Mouse (Mus musculus) kidney, embryonic 16.5 days (tissue): Measurements from ENCODE around the gene Gstm3. TPM values are rescaled to one million over a fixed set of nuclear protein-coding genes. Genes with fewer than 3 reads are reported as not detected.

Source experiments
- ATAC-seq: fragments of 200-750 bp; cut with Nextera tagmentation; 2 replicates; pipeline ENCODE4 v1.8.0; 2017; ENCODE audit warnings: moderate TSS enrichment; ENCODE audit not compliant: low FRiP score, low TSS enrichment
- H3K27ac ChIP-seq: fragments of 300-500 bp; sonication (generic); 2 replicates; pipeline ENCODE4 v1.5.1; 2014; ENCODE audit warnings: low read length
- H3K27me3 ChIP-seq: fragments of 300-500 bp; sonication (generic); 2 replicates; pipeline ENCODE4 v1.6.1; 2014; ENCODE audit warnings: low read length, control low read depth, mixed read lengths; ENCODE audit not compliant: insufficient read depth
- H3K36me3 ChIP-seq: fragments of 300-500 bp; sonication (generic); 2 replicates; pipeline ENCODE4 v1.6.1; 2014; ENCODE audit warnings: low read length, control low read depth, mixed read lengths; ENCODE audit not compliant: insufficient read depth
- H3K4me1 ChIP-seq: fragments of 300-500 bp; sonication (generic); 2 replicates; pipeline ENCODE4 v1.6.1; 2014; ENCODE audit warnings: low read length, control low read depth, mixed read lengths; ENCODE audit not compliant: insufficient read depth
- H3K4me2 ChIP-seq: fragments of 300-500 bp; sonication (generic); replicated peaks from 2 replicates; pipeline ENCODE4 v1.6.1; 2014; ENCODE audit warnings: low read depth, low read length
- H3K4me3 ChIP-seq: fragments of 300-500 bp; sonication (generic); 2 replicates; pipeline ENCODE4 v1.5.1; 2014; ENCODE audit warnings: mild to moderate bottlenecking, low read length
- H3K9ac ChIP-seq: fragments of 300-500 bp; sonication (generic); replicated peaks from 2 replicates; pipeline ENCODE4 v1.6.1; 2014; ENCODE audit warnings: low read length
- H3K9me3 ChIP-seq: fragments of 300-500 bp; sonication (generic); 2 replicates; pipeline ENCODE4 v1.6.1; 2016; ENCODE audit warnings: low read length, control low read depth
- WGBS: fragments of 180-500 bp; shearing (Covaris S2); extraction: QIAGEN DNeasy Blood & Tissue Kit; methylation state at CpG from one replicate; pipeline ENCODE4 v1.1.7; 2014; 5-methylcytosine and 5-hydroxymethylcytosine counted together
- polyA plus RNA-seq: library from polyadenylated mRNA; unstranded; fragments of >200 nt; fragmentation: Nextera tagmentation; extraction: Ambion mirVana; gene quantifications from 2 replicates; pipeline ENCODE4 v1.2.1, GENCODE M21; 2015

The Gstm3 gene
- polyA plus RNA-seq, 1 experiment from 2014 or later = 0.24 TPM

- WGBS = 91% methylated on average over 5 of the region's 5 CpGs
- Histone ChIP-seq H3K27me3 (no peaks in the 10 kb centered on the region), H3K36me3 (no peaks in the 10 kb centered on the region), H3K4me3 (no peak overlapping the region), H3K9me3 (no peaks in the 10 kb centered on the region), H3K9ac (no peak overlapping the region), H3K27ac (no peak overlapping the region), H3K4me1 (no peaks in the 10 kb centered on the region), H3K4me2 (no peak overlapping the region)
- ATAC-seq = no peak
These were observed 48.7 kb downstream of the Gstm3 start for GRCm38 (mm10) chr3:107920348-107920747.

- H3K36me3 ChIP-seq = no peaks in the 10 kb centered on the region
- 55% methylated on average over 7 of the region's 7 CpGs for WGBS
- no peak overlapping the region for H3K4me2 ChIP-seq
- no peaks in the 10 kb centered on the region for H3K27me3 ChIP-seq
- no peaks in the 10 kb centered on the region; the same call in 1 of the 2 replicates for H3K9me3 ChIP-seq
- ATAC-seq = peak; percentile 63; the same call in 1 of the 2 replicates
- no peak overlapping the region for H3K4me3 ChIP-seq
- H3K4me1 ChIP-seq = no peaks in the 10 kb centered on the region
- no peak overlapping the region for H3K9ac ChIP-seq
- H3K27ac ChIP-seq = no peak overlapping the region
These were observed 51.2 kb downstream of the Gstm3 start for GRCm38 (mm10) chr3:107917783-107918408.

GRCm38 (mm10) chr3:107917097-107917496, 52.0 kb downstream of the Gstm3 start:
- H3K36me3 ChIP-seq = no peaks in the 10 kb centered on the region
- H3K4me2 ChIP-seq = no peak overlapping the region
- WGBS = 82% methylated on average over 3 of the region's 3 CpGs
- no peaks in the 10 kb centered on the region; the same call in 1 of the 2 replicates for H3K9me3 ChIP-seq
- ATAC-seq = no peak
- H3K9ac ChIP-seq = no peak overlapping the region
- no peaks in the 10 kb centered on the region for H3K4me1 ChIP-seq
- H3K4me3 ChIP-seq = no peak overlapping the region
- no peak overlapping the region for H3K27ac ChIP-seq
- H3K27me3 ChIP-seq = no peaks in the 10 kb centered on the region

DNA sequence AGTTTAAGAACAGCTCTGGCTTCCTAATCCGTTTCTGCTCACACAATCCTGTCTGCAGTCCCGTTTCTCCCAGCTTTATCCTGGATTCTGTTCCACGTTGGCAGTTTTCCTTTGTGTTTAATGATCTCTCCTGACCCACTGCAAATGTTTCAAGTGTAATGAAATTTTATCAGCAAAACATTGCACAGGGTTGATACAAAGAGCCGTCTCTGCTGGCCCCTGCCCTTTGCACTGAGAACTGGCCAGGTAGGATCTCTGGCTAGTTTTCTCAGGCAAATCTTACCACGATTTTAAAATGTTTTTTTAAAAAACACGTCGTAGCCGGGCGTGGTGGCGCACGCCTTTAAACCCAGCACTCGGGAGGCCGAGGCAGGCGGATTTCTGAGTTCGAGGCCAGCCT, 52.4 kb downstream of the Gstm3 start:
- Histone ChIP-seq H3K9me3 (no peaks in the 10 kb centered on the region; the same call in 1 of the 2 replicates), H3K36me3 (no peaks in the 10 kb centered on the region), H3K4me2 (no peak overlapping the region), H3K9ac (no peak overlapping the region), H3K4me3 (no peak overlapping the region), H3K27ac (no peak overlapping the region), H3K27me3 (no peaks in the 10 kb centered on the region), H3K4me1 (no peaks in the 10 kb centered on the region)
- no peak for ATAC-seq
- WGBS = 73% methylated on average over 15 of the region's 15 CpGs

Other genes starting within 250 kb of the Gstm3 start
- gene Csf1, start 208.8 kb downstream of the Gstm3 start, polyA plus RNA-seq = 9.0 and 9.4 TPM in 2 replicates
- not detected in 2 replicates for gene Eps8l3, start 92.1 kb downstream of the Gstm3 start, polyA plus RNA-seq
- 170 and 171 TPM in 2 replicates for gene Gstm5, start 73.5 kb downstream of the Gstm3 start, polyA plus RNA-seq
- gene Gstm7, start 37.5 kb downstream of the Gstm3 start, polyA plus RNA-seq = 16.7 and 16.9 TPM in 2 replicates
- 8.2 and 9.6 TPM in 2 replicates for gene Gstm6, start 25.5 kb downstream of the Gstm3 start, polyA plus RNA-seq
- 115 and 132 TPM in 2 replicates for gene Gstm2, start 17.2 kb upstream of the Gstm3 start, polyA plus RNA-seq
- gene Gstm1, start 48.7 kb upstream of the Gstm3 start, polyA plus RNA-seq = 109 and 124 TPM in 2 replicates
- gene Gstm4, start 75.6 kb upstream of the Gstm3 start, polyA plus RNA-seq = 19.8 and 20.4 TPM in 2 replicates
- 69.7 and 69.8 TPM in 2 replicates for gene Ampd2, start 117.4 kb upstream of the Gstm3 start, polyA plus RNA-seq
- 0.84 and 1.9 TPM in 2 replicates for gene Gnat2, start 123.5 kb upstream of the Gstm3 start, polyA plus RNA-seq
- gene Gnai3, start 176.9 kb upstream of the Gstm3 start, polyA plus RNA-seq = 188 and 196 TPM in 2 replicates
- 0.06 and 0.08 TPM in 2 replicates for gene Gpr61, start 185.6 kb upstream of the Gstm3 start, polyA plus RNA-seq
- 5.4 and 5.8 TPM in 2 replicates for gene Amigo1, start 217.1 kb upstream of the Gstm3 start, polyA plus RNA-seq
- gene Cyb561d1, start 231.9 kb upstream of the Gstm3 start, polyA plus RNA-seq = 3.4 and 3.9 TPM in 2 replicates
- 18.7 and 22.2 TPM in 2 replicates for gene Atxn7l2, start 241.7 kb upstream of the Gstm3 start, polyA plus RNA-seq